Mouse (Mus musculus) lung, postnatal 10 days (tissue): Measurements from ENCODE around the gene Prp2.
"Not testable (repeated sequence)": the region's sequence is repeated elsewhere in the genome, so short reads cannot be mapped to it uniquely, and the experiment has no call there.

ENCODE experiments used
- DNase-seq: peaks from one replicate; pipeline ENCODE4 v3.0.0; 2021

Prp2 gene

GRCm38 (mm10) chr6:132595613-132596012 is at the start of gene Prp2:
Prp2 (plus strand) TSS chr6:132595913.
- not testable (repeated sequence) for DNase-seq

GRCm38 (mm10) chr6:132569509-132569908 is 26.2 kb upstream of the Prp2 start, which contains the start of gene Prh1:
Prh1 (plus strand) TSS chr6:132569809.
- not testable (repeated sequence) for DNase-seq

- no peak for DNase-seq
Measured at GRCm38 (mm10) chr6:132649399-132649798, 53.7 kb downstream of the Prp2 start.
